Mouse (Mus musculus) lung, embryonic 15.5 days (tissue): ENCODE measurements at regions not wholly inside any gene's neighbourhood (a gene's known extent, or its start where the extent isn't known, plus 50 kb on each side); places are given as distances from the start of the nearest gene placed in this dataset. TPM values are rescaled to one million over a fixed set of nuclear protein-coding genes. Genes with fewer than 3 reads are reported as not detected.
"Not testable (repeated sequence)": the region's sequence is repeated elsewhere in the genome, so short reads cannot be mapped to it uniquely, and the experiment has no call there.

Experiments used
- ATAC-seq: fragments of 200-750 bp; cut with Nextera tagmentation; 2 replicates; pipeline ENCODE4 v1.8.0; 2017; ENCODE audit warnings: moderate number of reproducible peaks, borderline replicate concordance; ENCODE audit not compliant: low FRiP score, low TSS enrichment; ENCODE audit errors: extremely low read depth
- H3K27ac ChIP-seq: fragments of 300-500 bp; sonication (generic); 2 replicates; pipeline ENCODE4 v1.5.1; 2015; ENCODE audit warnings: moderate library complexity, mild to moderate bottlenecking, inconsistent platforms
- H3K27me3 ChIP-seq: fragments of 300-500 bp; sonication (generic); 2 replicates; pipeline ENCODE4 v1.6.1; 2015; ENCODE audit warnings: inconsistent platforms
- H3K36me3 ChIP-seq: fragments of 300-500 bp; sonication (generic); 2 replicates; pipeline ENCODE4 v1.6.1; 2015; ENCODE audit warnings: inconsistent platforms
- H3K4me1 ChIP-seq: fragments of 300-500 bp; sonication (generic); 2 replicates; pipeline ENCODE4 v1.6.1; 2015; ENCODE audit warnings: inconsistent platforms
- H3K4me2 ChIP-seq: fragments of 300-500 bp; sonication (generic); 2 replicates; pipeline ENCODE4 v1.6.1; 2015; ENCODE audit warnings: inconsistent platforms, mild to moderate bottlenecking, moderate library complexity
- H3K4me3 ChIP-seq: fragments of 300-500 bp; sonication (generic); 2 replicates; pipeline ENCODE4 v1.5.1; 2015; ENCODE audit warnings: mild to moderate bottlenecking, inconsistent platforms
- H3K9ac ChIP-seq: fragments of 300-500 bp; sonication (generic); 2 replicates; pipeline ENCODE4 v1.6.1; 2015; ENCODE audit warnings: inconsistent platforms
- H3K9me3 ChIP-seq: fragments of 300-500 bp; sonication (generic); 2 replicates; pipeline ENCODE4 v1.6.1; 2016; ENCODE audit warnings: inconsistent platforms
- WGBS: fragments of 180-500 bp; shearing (Covaris S2); methylation state at CpG from one replicate; pipeline ENCODE4 v1.1.7; 2015; 5-methylcytosine and 5-hydroxymethylcytosine counted together
- microRNA-seq: library from miRNA; unstranded; fragments of <30 nt; microRNA quantifications from one replicate; pipeline ENCODE4, GENCODE M21; 2016

GRCm38 (mm10) chr8:97232619-97233376 lies 1344.5 kb upstream of the Got2 start:
- no peaks in the 10 kb centered on the region for H3K27me3 ChIP-seq
- WGBS = 61% methylated on average over 2 of the region's 2 CpGs
- H3K4me2 ChIP-seq = no peak overlapping the region
- H3K4me1 ChIP-seq = no peaks in the 10 kb centered on the region
- H3K36me3 ChIP-seq = no peaks in the 10 kb centered on the region
- H3K9me3 ChIP-seq = no peaks in the 10 kb centered on the region
- H3K27ac ChIP-seq = no peak overlapping the region
- H3K9ac ChIP-seq = no peak overlapping the region
- ATAC-seq = no peak
- H3K4me3 ChIP-seq = no peak overlapping the region

- no peaks in the 10 kb centered on the region for H3K9me3 ChIP-seq
- no peak overlapping the region for H3K27ac ChIP-seq
- H3K4me2 ChIP-seq = no peak overlapping the region
- WGBS = 83% methylated on average over 5 of the region's 5 CpGs
- H3K27me3 ChIP-seq = no peaks in the 10 kb centered on the region
- H3K36me3 ChIP-seq = no peaks in the 10 kb centered on the region
- ATAC-seq = no peak
- H3K4me3 ChIP-seq = no peak overlapping the region
- no peak overlapping the region for H3K9ac ChIP-seq
- H3K4me1 ChIP-seq = no peaks in the 10 kb centered on the region
These were observed 1343.3 kb upstream of the Got2 start for GRCm38 (mm10) chr8:97231652-97232051.

DNA sequence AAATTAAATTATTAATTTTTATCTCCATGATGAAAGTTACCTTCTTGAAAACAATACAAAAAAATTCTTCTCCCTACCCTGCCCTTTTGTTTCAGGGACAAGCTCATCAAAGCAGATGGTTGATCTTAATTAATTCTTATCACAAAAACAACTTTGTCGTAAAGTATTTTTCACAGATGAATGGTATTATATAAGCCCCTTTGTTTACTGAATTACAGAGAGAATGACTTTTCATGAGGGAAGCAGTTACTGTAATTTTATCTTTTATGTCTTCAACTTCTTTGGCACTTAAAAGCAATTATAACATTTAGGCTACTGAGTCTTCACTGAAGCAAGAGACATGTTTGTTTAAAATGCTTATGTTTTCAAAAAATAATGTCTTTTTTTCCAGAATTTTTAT lies 1303.5 kb upstream of the Got2 start:
- H3K4me2 ChIP-seq = no peak overlapping the region
- no peak overlapping the region for H3K27ac ChIP-seq
- no peaks in the 10 kb centered on the region for H3K4me1 ChIP-seq
- no peaks in the 10 kb centered on the region for H3K36me3 ChIP-seq
- H3K9me3 ChIP-seq = no peaks in the 10 kb centered on the region
- H3K9ac ChIP-seq = no peak overlapping the region
- ATAC-seq = no peak
- 55% methylated on average over 1 of the region's 1 CpGs for WGBS
- no peak overlapping the region for H3K4me3 ChIP-seq
- no peaks in the 10 kb centered on the region for H3K27me3 ChIP-seq

- H3K27ac ChIP-seq, ATAC-seq, H3K36me3 ChIP-seq, H3K27me3 ChIP-seq, H3K9ac ChIP-seq, H3K4me2 ChIP-seq, H3K9me3 ChIP-seq, H3K4me1 ChIP-seq, H3K4me3 ChIP-seq: not testable (repeated sequence)
- 89% methylated on average over 13 of the region's 13 CpGs for WGBS
These were observed 1295.5 kb upstream of the Got2 start for GRCm38 (mm10) chr8:97183831-97184230.

DNA sequence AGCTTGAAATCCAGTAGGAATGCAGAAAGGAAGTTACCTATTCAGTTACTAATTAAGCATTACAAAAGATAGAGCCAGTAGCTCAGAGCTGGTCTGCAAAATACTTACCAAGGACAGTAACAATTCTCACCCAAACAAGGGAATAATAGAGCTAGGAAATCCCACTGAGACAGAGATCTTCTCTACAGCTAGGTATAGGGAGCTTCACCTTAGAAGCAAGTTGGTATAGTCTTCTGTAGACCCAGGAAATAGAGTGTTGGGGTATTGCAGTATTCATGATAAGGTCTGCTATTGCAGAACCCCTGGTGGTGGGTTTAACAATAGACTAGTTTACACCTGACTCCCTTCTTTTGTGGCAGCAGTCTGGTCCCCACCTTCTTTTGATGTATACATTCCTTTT lies 1294.1 kb upstream of the Got2 start:
- H3K9ac ChIP-seq, H3K9me3 ChIP-seq, H3K4me3 ChIP-seq, H3K27me3 ChIP-seq, H3K27ac ChIP-seq, ATAC-seq, H3K4me2 ChIP-seq, H3K36me3 ChIP-seq, H3K4me1 ChIP-seq: not testable (repeated sequence)

Small RNA genes lying in the stretch of these regions (microRNA-seq; reads per million reads assigned to microRNA genes)
- gene Gm26399 = not detected
